Mouse (Mus musculus) thymus, adult 2 months (tissue): ENCODE results near the gene H2-T24. TPM values are rescaled to one million over a fixed set of nuclear protein-coding genes. Genes with fewer than 3 reads are reported as not detected.
"Not testable (repeated sequence)": the region's sequence is repeated elsewhere in the genome, so short reads cannot be mapped to it uniquely, and the experiment has no call there.

ENCODE experiments used
- DNase-seq: peaks from one replicate; pipeline ENCODE4 v3.0.0; 2021
- H3K27ac ChIP-seq: fragments of 200-500 bp; 2 replicates; pipeline ENCODE4 v1.5.1; 2012; ENCODE audit warnings: low read length, control low read depth; ENCODE audit not compliant: control insufficient read depth, insufficient read depth
- H3K27me3 ChIP-seq: fragments of 200-500 bp; 2 replicates; pipeline ENCODE4 v1.6.1; 2012; ENCODE audit warnings: mild to moderate bottlenecking, low read length, moderate library complexity, mixed read lengths; ENCODE audit not compliant: control insufficient read depth, insufficient read depth
- H3K36me3 ChIP-seq: fragments of 200-500 bp; 2 replicates; pipeline ENCODE4 v1.6.1; 2012; ENCODE audit warnings: mild to moderate bottlenecking, low read length, moderate library complexity; ENCODE audit not compliant: control insufficient read depth, insufficient read depth
- H3K4me1 ChIP-seq: fragments of 200-500 bp; replicated peaks from 2 replicates; pipeline ENCODE4 v1.6.1; 2012; ENCODE audit warnings: low read length; ENCODE audit not compliant: control insufficient read depth, insufficient read depth
- H3K4me3 ChIP-seq: fragments of 200-500 bp; 2 replicates; pipeline ENCODE4 v1.5.1; 2012; ENCODE audit warnings: mild to moderate bottlenecking, low read length, control low read depth, moderate library complexity; ENCODE audit not compliant: control insufficient read depth, insufficient read depth
- CTCF ChIP-seq: fragments of 200-500 bp; IDR thresholded peaks from 2 replicates; pipeline ENCODE4 v1.5.1; 2012; ENCODE audit warnings: mild to moderate bottlenecking, control low read depth, low read length, moderate library complexity, borderline replicate concordance; ENCODE audit not compliant: control insufficient read depth, poor library complexity, insufficient read depth; ENCODE audit errors: extremely low read depth
- POLR2A ChIP-seq: fragments of 200-500 bp; IDR thresholded peaks from 2 replicates; pipeline ENCODE4 v1.6.1; 2012; ENCODE audit warnings: mild to moderate bottlenecking, low read length, control low read depth, moderate library complexity; ENCODE audit not compliant: control insufficient read depth, poor library complexity, insufficient read depth; ENCODE audit errors: extremely low read depth
- WGBS: fragments of 180-500 bp; shearing (Covaris S2); methylation state at CpG from one replicate; pipeline ENCODE4 v1.1.7; 2018; 5-methylcytosine and 5-hydroxymethylcytosine counted together
- polyA plus RNA-seq: library from polyadenylated mRNA; depleted of rRNA; stranded (reverse); fragments of >200 nt; gene quantifications from 2 replicates; pipeline ENCODE4 v1.2.3, GENCODE M21; 2012; rRNA removed

H2-T24 gene
- 15.0 and 20.4 TPM in 2 replicates for polyA plus RNA-seq

- Histone ChIP-seq H3K36me3 (peaks cover 12% of the 10 kb centered on the region), H3K4me3 (peak within 1 kb of the TSS; percentile 53), H3K4me1 (peaks cover 30% of the 10 kb centered on the region), H3K27ac (peak within 1 kb of the TSS; percentile 98), H3K27me3 (no peaks in the 10 kb centered on the region)
- no peak for TF ChIP-seq POLR2A
- TF ChIP-seq CTCF: no peak
- WGBS: under 1% methylated on average over 15 of the region's 15 CpGs
- DNase-seq: peak; percentile 80
Measured at GRCm38 (mm10) chr17:36020191-36021073, at the start of gene H2-T24. TSS of gene H2-T24 (minus strand) at chr17:36020560.

- Histone ChIP-seq H3K36me3 (no peaks in the 10 kb centered on the region), H3K27ac (no peak overlapping the region), H3K4me3 (no peak overlapping the region), H3K4me1 (peaks cover 4% of the 10 kb centered on the region; the same call in 1 of the 2 replicates), H3K27me3 (no peaks in the 10 kb centered on the region)
- no peak for TF ChIP-seq CTCF
- no peak for TF ChIP-seq POLR2A
- 33% methylated on average over 2 of the region's 2 CpGs for WGBS
- peak; percentile 95 for DNase-seq
Measured at GRCm38 (mm10) chr17:36060829-36061228, 40.5 kb upstream of the H2-T24 start.

GRCm38 (mm10) chr17:36058362-36058761 lies 38.0 kb upstream of the H2-T24 start, which contains the start of gene Gm11127:
TSS of gene Gm11127 (minus strand) at chr17:36058371.
- H3K4me3 ChIP-seq, DNase-seq, H3K27me3 ChIP-seq, H3K27ac ChIP-seq, H3K4me1 ChIP-seq, H3K36me3 ChIP-seq: not testable (repeated sequence)
- WGBS: 81% methylated on average over 1 of the region's 1 CpGs

GRCm38 (mm10) chr17:36057927-36058326 lies 37.6 kb upstream of the H2-T24 start:
- not testable (repeated sequence) for H3K27me3 ChIP-seq, DNase-seq, H3K4me3 ChIP-seq, H3K4me1 ChIP-seq, H3K27ac ChIP-seq, H3K36me3 ChIP-seq
- 94% methylated on average over 25 of the region's 25 CpGs for WGBS

- no peak for TF ChIP-seq POLR2A
- no peak for TF ChIP-seq CTCF
- Histone ChIP-seq H3K27me3 (no peaks in the 10 kb centered on the region), H3K36me3 (no peaks in the 10 kb centered on the region), H3K27ac (peak overlapping the region; percentile 86), H3K4me1 (peaks cover 22% of the 10 kb centered on the region), H3K4me3 (peak overlapping the region; percentile 95)
- 18% methylated on average over 3 of the region's 3 CpGs for WGBS
- DNase-seq: no peak
Measured at GRCm38 (mm10) chr17:36043286-36043685, 22.9 kb upstream of the H2-T24 start.

GRCm38 (mm10) chr17:36042610-36043169 lies 22.3 kb upstream of the H2-T24 start, which contains the start of the genes H2-T22 and Gm6034:
TSS of gene H2-T22 (minus strand) at chr17:36042747.
TSS of gene Gm6034 (plus strand) at chr17:36042961.
- TF ChIP-seq POLR2A: peak; percentile 98
- peak; percentile 82 for DNase-seq
- Histone ChIP-seq H3K27ac (peak within 1 kb of the TSS; percentile 86), H3K4me3 (peak within 1 kb of the TSS; percentile 95), H3K4me1 (peaks cover 22% of the 10 kb centered on the region)
- H3K36me3 ChIP-seq, H3K27me3 ChIP-seq: not testable (repeated sequence)
- under 1% methylated on average over 12 of the region's 12 CpGs for WGBS

GRCm38 (mm10) chr17:36042055-36042454 lies 21.7 kb upstream of the H2-T24 start:
- WGBS: 2% methylated on average over 19 of the region's 19 CpGs
- peaks cover 22% of the 10 kb centered on the region for H3K4me1 ChIP-seq
- not testable (repeated sequence) for H3K27me3 ChIP-seq, DNase-seq, H3K36me3 ChIP-seq, H3K27ac ChIP-seq
- 0 out of 2 replicates have a peak, but pooled peaks have one; percentile 20 for TF ChIP-seq CTCF
- H3K4me3 ChIP-seq: peak overlapping the region; percentile 60

GRCm38 (mm10) chr17:36040604-36041003 lies 20.2 kb upstream of the H2-T24 start:
- H3K36me3 ChIP-seq, H3K4me3 ChIP-seq, DNase-seq, H3K27ac ChIP-seq, H3K27me3 ChIP-seq: not testable (repeated sequence)
- peaks cover 22% of the 10 kb centered on the region for H3K4me1 ChIP-seq
- WGBS: 91% methylated on average over 2 of the region's 2 CpGs

GRCm38 (mm10) chr17:36036126-36036525 lies 15.8 kb upstream of the H2-T24 start:
- not testable (repeated sequence) for H3K4me1 ChIP-seq, H3K27me3 ChIP-seq, H3K4me3 ChIP-seq, H3K27ac ChIP-seq, DNase-seq, H3K36me3 ChIP-seq
- 96% methylated on average over 13 of the region's 13 CpGs for WGBS
